Mouse (Mus musculus): Measurements from ENCODE around the gene Sinhcaf.

Gene Sinhcaf

GRCm38 (mm10) chr6:148873911-148874310 lies 72.4 kb downstream of the Sinhcaf start:
- no peak for DNase-seq (ENCODE audit: low spot score in 2 of 2)
